Mouse (Mus musculus) thymus, postnatal 10 days (tissue): ENCODE results near the gene Gak.
A peak's percentile ranks its signal among the peaks of the same experiment; 100 is the strongest.
"Not testable (repeated sequence)": the region's sequence is repeated elsewhere in the genome, so short reads cannot be mapped to it uniquely, and the experiment has no call there.

ENCODE experiments used
- DNase-seq, 2 experiments: peaks; one replicate each; pipeline ENCODE4 v3.0.0; 2021; ENCODE audit warnings: low spot score in 2 of 2

Gene Gak

GRCm38 (mm10) chr5:108655891-108656650 lies 26.5 kb upstream of the Gak start:
- no peak for DNase-seq

- no peak for DNase-seq
Observed at GRCm38 (mm10) chr5:108655381-108655780, 25.8 kb upstream of the Gak start.

GRCm38 (mm10) chr5:108654444-108654990 lies 25.0 kb upstream of the Gak start:
- DNase-seq = no peak

- no peak for DNase-seq
Observed at GRCm38 (mm10) chr5:108653341-108653740, 23.8 kb upstream of the Gak start.

- DNase-seq = peak; percentile 40 to 74
Observed at GRCm38 (mm10) chr5:108651823-108652222, 22.3 kb upstream of the Gak start.

- no peak for DNase-seq
Observed at GRCm38 (mm10) chr5:108651136-108651720, 21.7 kb upstream of the Gak start.

- no peak for DNase-seq
Observed at GRCm38 (mm10) chr5:108650341-108650740, 20.8 kb upstream of the Gak start.

- DNase-seq = no peak
Observed at GRCm38 (mm10) chr5:108648937-108649576, 19.5 kb upstream of the Gak start.

GRCm38 (mm10) chr5:108647820-108648465 lies 18.4 kb upstream of the Gak start:
- DNase-seq = no peak

- no peak for DNase-seq
Observed at GRCm38 (mm10) chr5:108647311-108647710, 17.8 kb upstream of the Gak start.

GRCm38 (mm10) chr5:108646343-108646660 lies 16.7 kb upstream of the Gak start:
- no peak for DNase-seq

- no peak for DNase-seq
Observed at GRCm38 (mm10) chr5:108645651-108646342, 16.2 kb upstream of the Gak start.

GRCm38 (mm10) chr5:108643674-108644073 lies 14.1 kb upstream of the Gak start:
- DNase-seq = no peak

GRCm38 (mm10) chr5:108636172-108636571 lies 6.6 kb upstream of the Gak start:
- DNase-seq = no peak

- not testable (repeated sequence) for DNase-seq
Observed at GRCm38 (mm10) chr5:108634088-108634487, 4.5 kb upstream of the Gak start.

- DNase-seq = no peak
Observed at GRCm38 (mm10) chr5:108633676-108634075, 4.1 kb upstream of the Gak start.

GRCm38 (mm10) chr5:108628891-108629633 lies 493 bp downstream of the Gak start:
- peak in 1 of 2 experiments; percentile 12 for DNase-seq

- DNase-seq = no peak
Observed at GRCm38 (mm10) chr5:108626050-108626660, 3.4 kb downstream of the Gak start.

- DNase-seq = no peak
Observed at GRCm38 (mm10) chr5:108621870-108622269, 7.7 kb downstream of the Gak start.

GRCm38 (mm10) chr5:108610426-108610825 lies 19.1 kb downstream of the Gak start:
- DNase-seq = no peak

GRCm38 (mm10) chr5:108602537-108602936 lies 27.0 kb downstream of the Gak start:
- no peak for DNase-seq
